Mouse (Mus musculus) layer of hippocampus, adult 9-10 months (tissue): Measurements from ENCODE around the gene 9130409I23Rik.
"Not testable (repeated sequence)": the region's sequence is repeated elsewhere in the genome, so short reads cannot be mapped to it uniquely, and the experiment has no call there.

Experiments used
- DNase-seq: peaks from one replicate; pipeline ENCODE4 v3.0.0; 2022; ENCODE audit warnings: low spot score

The 9130409I23Rik gene

DNA sequence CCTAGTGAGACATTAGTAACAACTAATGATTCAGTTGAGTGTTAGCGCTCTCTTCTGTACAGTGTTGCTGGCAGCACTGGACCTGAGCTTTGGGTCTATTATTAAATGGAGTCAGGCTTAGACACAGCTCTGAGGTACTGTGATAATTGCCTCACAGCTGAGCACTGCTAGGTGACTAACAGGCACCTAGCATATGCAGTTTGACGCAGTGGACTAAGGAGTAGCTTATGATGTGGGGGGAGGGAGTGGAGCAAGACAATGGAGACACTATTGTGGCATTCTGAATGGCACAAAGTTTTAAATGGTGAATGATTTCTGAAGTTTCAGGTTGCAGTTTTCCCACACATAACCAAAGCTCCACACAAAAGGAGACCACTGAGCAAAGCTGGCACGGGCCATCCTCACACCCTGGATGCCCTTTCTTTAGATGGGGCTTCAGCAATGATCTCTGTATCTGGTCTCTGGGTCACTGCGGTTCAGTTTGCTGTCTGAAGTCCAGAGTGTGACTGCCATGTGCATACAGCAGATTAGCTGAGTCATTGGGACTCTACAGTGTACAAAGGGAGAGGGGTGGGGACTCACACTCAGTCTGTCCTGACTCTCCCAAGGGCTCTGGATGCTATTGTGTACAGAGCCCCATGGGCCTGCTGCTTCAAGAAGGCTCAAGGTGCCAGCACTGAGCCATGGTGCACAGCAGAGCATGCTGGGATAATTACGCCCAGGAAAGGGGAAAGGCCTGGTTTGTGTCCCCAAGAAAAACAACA, 15.8 kb upstream of the 9130409I23Rik start:
- DNase-seq = not testable (repeated sequence)

DNA sequence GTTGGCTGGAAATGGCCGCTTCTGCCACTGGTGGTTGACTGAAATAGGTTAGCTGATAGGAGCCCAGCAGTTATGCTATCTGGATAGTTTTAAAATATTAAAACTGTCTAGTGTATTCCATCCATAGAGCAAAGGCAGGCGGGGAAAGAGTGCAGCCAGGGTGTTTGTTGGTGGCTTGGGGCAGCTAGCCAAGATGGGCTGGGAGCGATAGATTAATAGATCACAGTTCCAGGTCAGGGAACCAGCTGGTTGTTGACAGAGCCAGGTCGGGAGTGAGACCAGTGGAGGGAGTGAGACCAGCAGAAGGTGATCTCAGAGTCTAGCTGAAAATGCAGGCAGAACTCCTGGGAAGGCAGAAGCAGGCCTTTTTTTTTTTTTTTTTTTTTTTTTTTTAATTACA, 13.4 kb upstream of the 9130409I23Rik start:
- DNase-seq = no peak

DNA sequence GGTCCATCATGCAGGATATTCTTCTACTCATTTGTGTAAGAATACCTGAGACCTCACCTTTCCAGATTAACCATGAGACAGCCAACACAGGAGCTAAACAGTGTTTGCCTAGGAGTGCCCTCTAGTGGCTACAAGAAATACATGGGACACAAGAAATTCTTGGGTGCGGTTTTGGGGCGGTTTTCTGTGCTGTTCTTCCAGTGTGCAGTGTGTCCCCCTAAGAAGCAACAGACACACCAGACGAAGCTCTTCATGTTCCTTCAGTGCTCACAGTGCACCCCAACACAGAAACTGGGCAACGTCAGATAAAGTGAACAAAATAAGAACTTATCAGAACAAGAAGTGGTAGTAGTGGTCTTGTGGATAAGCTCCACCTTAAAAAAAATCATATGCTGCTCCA, 11.4 kb upstream of the 9130409I23Rik start:
- DNase-seq = no peak

GRCm38 (mm10) chr1:181047520-181047919, 3.5 kb upstream of the 9130409I23Rik start:
- no peak for DNase-seq

GRCm38 (mm10) chr1:181049328-181049842, 1.7 kb upstream of the 9130409I23Rik start:
- DNase-seq = no peak

DNA sequence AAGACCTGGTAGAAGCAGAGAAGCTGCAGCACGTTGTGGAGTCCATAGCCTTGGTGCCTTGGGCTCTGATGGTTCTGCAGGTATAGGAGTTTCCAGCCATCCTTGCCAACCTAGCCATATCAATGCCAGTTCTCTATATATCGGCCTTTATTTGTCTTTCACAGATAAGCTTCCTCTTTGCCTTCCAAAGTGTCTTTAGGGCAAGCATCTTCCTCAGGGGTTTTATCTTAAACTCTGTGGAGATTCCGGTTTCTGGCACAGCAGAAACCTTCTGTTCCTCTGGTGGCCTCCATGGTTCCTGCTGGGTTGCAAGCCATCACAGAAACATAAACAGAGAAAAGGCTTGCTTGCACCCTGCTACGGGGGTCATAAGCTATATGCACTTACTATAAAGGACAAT, 1.9 kb downstream of the 9130409I23Rik start:
- no peak for DNase-seq

DNA sequence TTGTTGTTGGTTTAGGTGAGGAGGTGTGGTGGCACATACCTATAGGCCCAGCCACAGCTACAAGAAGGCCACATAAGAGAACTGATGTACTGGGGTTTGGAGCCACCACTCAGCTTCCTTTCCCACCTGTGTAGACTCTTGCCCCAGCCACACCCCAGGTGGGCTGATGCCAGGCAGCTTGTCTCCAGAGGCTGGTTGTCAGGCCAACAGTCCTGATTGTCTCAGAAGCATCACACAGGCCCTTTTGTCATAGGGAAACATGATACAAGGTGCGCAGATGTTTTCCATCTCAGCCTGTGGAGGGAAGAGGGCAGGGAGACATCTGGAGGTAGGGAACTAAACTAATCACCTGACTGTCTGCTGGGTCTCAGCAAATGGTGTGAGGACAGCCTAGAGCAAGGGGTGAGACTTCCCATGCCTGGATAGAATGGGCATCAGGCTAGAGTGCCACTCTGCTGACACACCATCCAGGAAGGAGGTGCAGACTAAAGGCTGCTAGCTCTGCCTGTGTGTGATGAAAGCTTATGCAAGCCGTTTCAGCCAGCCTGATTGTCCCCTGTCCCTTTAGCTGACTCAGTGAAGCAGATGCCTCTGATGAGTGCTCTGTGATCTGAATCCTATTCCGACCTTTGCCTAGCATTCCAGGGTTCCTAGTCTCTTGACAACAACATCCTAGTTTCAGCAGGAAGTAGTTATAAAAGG, 10.9 kb downstream of the 9130409I23Rik start:
- no peak for DNase-seq

DNA sequence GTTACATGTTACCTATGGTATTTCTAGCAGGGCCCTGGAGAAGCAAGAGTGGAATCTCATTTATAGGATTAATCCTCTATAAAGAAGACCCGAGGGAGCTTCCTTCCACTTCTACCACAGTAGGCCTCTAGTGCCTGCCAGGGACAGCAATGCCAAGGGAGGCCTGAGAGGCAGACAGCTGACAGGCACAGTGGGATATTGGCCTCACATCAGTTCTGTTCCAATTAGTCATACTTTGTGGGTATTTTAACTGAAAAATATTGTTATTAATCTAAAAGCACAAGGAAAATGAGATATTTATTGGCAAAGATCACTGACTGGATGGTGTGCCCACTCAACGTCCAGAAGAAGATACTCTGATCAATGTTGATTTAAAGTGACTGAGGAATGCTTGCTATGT, 13.0 kb downstream of the 9130409I23Rik start:
- no peak for DNase-seq

- DNase-seq = no peak
Measured at GRCm38 (mm10) chr1:181064648-181065047, 13.6 kb downstream of the 9130409I23Rik start.

- no peak for DNase-seq
Measured at GRCm38 (mm10) chr1:181068344-181068743, 17.3 kb downstream of the 9130409I23Rik start.

GRCm38 (mm10) chr1:181069671-181070070, 18.6 kb downstream of the 9130409I23Rik start:
- no peak for DNase-seq

- no peak for DNase-seq
Measured at GRCm38 (mm10) chr1:181073075-181073474, 22.0 kb downstream of the 9130409I23Rik start.

DNA sequence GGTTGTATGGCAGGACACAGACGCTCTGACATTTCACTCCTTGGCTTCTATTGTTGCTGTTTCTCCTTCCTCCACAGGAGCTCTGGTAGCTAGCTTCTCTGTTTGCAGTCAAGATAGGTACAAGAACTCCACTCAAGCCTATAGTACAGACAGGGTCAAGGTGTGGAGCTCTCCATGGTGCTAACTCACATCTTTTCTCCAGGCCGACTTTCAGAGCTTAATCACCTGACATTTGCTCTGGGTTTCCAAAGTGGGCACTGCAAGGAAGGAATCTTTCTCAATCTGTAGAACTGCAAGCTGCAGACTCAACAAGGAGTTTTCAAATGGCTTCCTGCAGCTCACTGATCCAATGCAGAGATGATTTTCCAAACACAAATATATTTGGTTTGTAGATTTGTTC, 33.0 kb downstream of the 9130409I23Rik start:
- DNase-seq = no peak

- DNase-seq = no peak
Measured at GRCm38 (mm10) chr1:181090048-181090447, 39.0 kb downstream of the 9130409I23Rik start.
